Mouse (Mus musculus) megakaryocyte-erythroid progenitor cell, adult 5-6 weeks (primary cell): ENCODE data around the gene Pfdn2. TPM values are rescaled to one million over a fixed set of nuclear protein-coding genes. Genes with fewer than 3 reads are reported as not detected.

Experiments
- ATAC-seq: replicated peaks from 2 replicates; pipeline ENCODE4 v1.8.0; 2016; ENCODE audit warnings: mild to moderate bottlenecking, inconsistent platforms; ENCODE audit not compliant: severe bottlenecking, poor library complexity, low FRiP score, low TSS enrichment
- total RNA-seq, 2 experiments: library from RNA; stranded (forward) in 1 of 2; stranded (reverse) in 1 of 2; fragments of 200-1000, 215-1000 nt in 1 of 2; fragments of >200 nt in 1 of 2; fragmentation: Nextera tagmentation in 1 of 2; gene quantifications; 2 replicates each; pipeline ENCODE4 v1.2.3; 2014 to 2017

Pfdn2 gene
- total RNA-seq, 2 experiments from 2014 or later = 97.3 to 101 TPM

GRCm38 (mm10) chr1:171348665-171349064 is 3.2 kb downstream of the Pfdn2 start:
- ATAC-seq = no peak

GRCm38 (mm10) chr1:171349210-171349609 is 3.7 kb downstream of the Pfdn2 start:
- ATAC-seq = no peak

DNA sequence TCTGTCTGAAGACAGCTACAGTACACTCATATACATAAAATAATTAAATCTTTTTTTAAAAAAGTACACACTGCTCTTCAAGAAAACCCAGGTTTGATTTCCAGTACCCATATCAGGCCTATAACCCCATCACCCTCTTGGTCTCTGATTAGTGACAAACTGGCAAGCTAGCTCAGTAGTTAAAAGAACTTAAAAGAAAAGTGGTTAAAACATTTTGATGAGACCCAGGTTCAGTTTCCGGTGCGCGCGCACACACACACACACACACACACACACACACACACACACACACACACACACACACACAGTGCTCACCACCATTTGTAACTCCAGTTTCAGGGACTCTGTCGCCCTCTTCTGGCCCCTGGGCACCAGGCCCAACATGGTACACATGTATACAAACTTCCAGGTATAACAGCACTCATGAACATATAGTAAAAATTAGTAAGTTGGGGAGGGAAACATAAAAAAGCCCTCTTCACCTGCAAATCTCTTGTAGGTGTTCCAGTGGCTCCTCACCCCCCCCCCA is 10.4 kb downstream of the Pfdn2 start:
- ATAC-seq = no peak

DNA sequence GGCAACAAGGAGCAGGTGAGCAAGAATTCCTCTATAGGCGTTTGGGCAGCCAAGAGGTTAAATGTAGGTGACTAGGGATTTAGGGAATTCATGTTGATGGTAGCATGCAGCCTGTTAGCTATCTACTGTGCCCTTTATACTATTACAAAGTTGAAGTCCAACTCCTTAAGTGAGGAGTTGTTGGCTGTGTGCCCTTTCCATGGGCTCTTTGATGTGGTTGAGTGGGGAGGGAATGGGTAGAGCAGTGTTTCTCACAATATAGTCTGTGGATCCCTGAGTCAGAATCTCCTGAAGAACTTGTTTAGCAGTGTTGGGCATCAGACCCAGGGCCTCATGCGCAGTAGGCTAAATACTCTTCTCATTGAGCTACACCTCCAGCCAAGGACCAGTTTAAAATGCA is 11.3 kb downstream of the Pfdn2 start:
- ATAC-seq = no peak

- peak; percentile 37; the same call in 1 of the 2 replicates for ATAC-seq
Observed at GRCm38 (mm10) chr1:171358421-171358820, 13.0 kb downstream of the Pfdn2 start.

DNA sequence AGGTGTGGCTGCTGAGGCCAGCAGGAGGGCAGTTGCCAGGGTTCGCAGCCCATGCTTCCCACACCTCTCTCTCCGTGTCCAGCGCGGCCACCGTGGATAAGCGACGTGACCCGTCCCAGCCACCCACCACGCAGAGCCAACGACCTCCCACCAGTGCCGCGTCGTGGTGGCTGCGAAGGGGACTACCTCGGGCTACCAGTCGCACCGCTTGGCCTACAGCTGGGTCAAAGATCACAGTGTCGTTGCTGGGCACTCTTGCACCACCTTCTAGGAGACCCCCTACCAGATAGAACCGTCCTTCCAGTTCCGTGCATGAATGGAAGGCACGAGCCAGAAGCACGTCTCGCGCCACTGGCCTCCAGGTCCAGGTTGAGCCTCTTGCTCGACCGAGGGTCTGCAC is 14.8 kb downstream of the Pfdn2 start:
- ATAC-seq = peak; percentile 16

DNA sequence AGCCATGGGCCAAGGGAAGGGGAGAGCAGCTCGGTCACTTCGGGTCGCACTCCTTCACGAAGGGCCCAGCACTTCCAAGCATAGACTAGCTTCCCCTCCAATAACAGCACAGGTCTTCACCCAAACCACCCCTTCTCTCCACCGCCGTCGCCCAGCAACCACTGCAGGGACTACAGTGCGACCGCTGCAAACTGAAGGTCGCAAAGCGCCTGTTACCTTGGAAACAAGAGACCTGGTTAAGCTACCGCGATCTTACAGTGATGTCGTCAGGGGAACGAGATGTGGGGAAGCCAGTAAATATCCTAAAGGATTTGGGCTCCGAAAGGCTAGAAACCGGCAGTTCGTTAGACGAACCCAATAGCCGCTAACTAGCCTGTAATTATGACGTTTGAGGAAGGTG is 15.2 kb downstream of the Pfdn2 start, which contains the start of gene Klhdc9:
Klhdc9 (minus strand) TSS at position 143 of the 400 bp plus-strand sequence.
- ATAC-seq = peak; percentile 91

- peak; percentile 66 for ATAC-seq
Observed at GRCm38 (mm10) chr1:171361106-171362103, 15.9 kb downstream of the Pfdn2 start.

DNA sequence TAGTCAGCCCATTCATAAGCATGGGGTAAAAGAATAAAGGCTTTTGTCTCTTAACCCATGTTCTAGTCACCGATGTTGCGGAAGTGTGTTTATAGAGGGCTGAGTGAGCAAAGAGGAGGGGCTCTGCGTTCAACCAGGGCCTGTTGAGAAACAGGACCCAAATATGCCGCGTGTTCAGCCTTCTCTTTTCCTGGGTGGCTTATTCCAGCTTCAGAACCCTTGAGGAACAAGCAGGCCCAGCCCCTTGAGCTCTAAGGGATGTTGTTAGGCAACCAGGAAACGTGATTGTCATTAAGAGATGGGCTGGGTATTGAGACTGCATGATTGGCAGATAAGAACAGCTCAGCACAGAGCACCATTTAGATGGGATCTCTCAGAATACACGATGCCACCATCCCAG is 20.5 kb downstream of the Pfdn2 start:
- ATAC-seq = no peak

- ATAC-seq = peak; percentile 34; the same call in 1 of the 2 replicates
Observed at GRCm38 (mm10) chr1:171369845-171370556, 24.5 kb downstream of the Pfdn2 start, which contains the start of gene Nectin4. Nectin4 (plus strand) TSS chr1:171370099.

- ATAC-seq = no peak
Observed at GRCm38 (mm10) chr1:171372880-171373279, 27.4 kb downstream of the Pfdn2 start.

DNA sequence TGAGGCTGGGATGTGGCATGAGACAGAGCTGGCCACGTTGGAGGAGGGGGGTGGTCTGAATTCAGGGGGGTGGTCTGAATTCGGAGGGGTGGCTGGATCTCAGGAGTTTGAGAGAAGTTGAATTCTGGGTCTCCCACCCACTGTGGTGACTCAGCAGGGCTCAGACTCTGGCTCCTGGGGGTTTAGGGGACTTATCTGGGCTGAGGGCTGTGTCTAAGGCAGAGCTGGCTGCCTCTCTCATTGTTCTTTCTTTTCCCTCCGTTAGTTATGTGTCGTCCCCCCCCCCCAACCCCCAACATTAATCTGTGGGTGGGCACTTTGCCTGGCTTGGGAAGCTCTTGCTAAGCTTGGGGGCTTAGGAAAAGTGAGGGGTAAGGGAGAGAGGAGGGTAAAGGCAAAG is 28.5 kb downstream of the Pfdn2 start:
- ATAC-seq = no peak

- no peak for ATAC-seq
Observed at GRCm38 (mm10) chr1:171375646-171376097, 30.2 kb downstream of the Pfdn2 start.

GRCm38 (mm10) chr1:171378298-171378697 is 32.8 kb downstream of the Pfdn2 start:
- ATAC-seq = no peak

- peak; percentile 90 for ATAC-seq
Observed at GRCm38 (mm10) chr1:171379935-171380599, 34.6 kb downstream of the Pfdn2 start.

DNA sequence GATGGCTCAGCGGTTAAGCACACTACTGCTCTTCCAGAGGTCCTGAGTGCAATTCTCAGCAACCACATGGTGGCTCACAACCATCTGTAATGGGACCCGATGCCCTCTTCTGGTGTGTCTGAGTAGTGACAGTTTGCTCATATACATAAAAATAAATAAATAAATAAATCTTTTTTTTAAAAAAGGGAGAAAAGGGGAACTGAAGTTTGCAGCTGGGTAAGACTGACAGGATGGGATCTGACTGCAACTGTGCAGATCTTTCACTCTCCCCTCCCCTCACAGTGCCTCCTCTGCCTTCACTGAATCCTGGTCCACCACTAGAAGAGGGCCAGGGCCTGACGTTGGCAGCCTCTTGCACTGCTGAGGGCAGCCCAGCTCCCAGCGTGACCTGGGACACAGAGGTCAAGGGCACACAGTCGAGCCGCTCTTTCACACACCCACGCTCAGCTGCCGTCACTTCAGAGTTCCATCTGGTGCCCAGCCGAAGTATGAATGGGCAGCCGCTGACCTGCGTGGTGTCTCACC is 36.7 kb downstream of the Pfdn2 start:
- no peak for ATAC-seq

DNA sequence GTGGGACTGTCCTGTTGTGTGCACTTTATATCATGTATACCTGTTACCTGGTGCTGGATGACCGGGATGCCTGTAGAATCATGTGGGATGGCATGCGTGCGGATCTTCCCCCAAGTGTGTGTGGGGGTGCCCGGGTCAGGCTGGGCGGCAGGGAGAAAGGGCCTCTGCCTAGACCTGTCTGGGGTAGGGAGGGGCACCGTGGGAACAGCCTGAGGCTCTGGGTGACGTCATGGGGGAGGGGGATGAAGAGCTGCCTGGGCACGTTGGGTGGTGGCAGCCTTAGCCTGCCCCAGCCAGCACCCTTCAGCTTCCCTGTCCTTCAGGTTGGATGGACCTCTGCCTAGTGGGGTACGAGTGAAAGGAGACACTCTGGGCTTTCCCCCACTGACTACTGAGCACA is 38.9 kb downstream of the Pfdn2 start:
- ATAC-seq = no peak

DNA sequence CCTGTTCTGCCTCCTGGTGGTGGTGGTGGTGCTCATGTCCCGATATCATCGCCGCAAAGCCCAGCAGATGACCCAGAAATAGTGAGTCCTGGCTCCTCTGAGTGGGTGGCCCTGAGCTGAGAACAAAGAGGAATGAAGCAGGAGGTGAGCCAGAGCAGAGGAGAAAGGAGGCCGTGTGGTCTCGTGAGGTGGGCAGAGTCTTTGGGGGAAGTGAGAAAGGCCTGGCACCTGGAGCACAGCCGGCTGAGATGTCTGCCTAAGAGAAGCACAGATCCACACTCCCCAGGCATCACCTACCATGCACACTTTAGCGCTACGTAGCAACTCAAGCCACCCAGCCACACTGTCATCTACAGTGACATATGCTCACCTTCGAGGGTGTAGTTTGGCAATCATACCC is 39.7 kb downstream of the Pfdn2 start:
- ATAC-seq = no peak

DNA sequence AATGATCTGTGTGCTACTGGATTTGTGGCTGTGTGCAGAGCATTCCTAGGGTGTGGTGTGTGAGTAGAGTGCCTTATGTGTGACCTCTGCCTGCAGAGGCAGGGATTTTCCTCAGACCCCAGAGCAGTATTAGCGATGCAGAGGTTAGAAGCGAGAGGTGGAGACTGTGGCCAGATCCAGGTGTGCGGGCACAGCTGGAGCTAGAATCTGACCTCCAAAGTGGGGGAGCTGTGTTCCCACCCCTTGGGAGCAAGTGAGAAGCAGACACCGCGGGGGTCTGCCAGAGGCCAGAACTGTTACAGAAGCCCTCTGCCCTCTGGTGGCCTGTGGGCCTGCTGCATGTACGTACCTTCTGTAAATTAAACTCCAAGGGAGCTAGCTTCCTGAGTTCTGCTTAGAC is 41.6 kb downstream of the Pfdn2 start:
- ATAC-seq = no peak
